Mouse (Mus musculus): ENCODE results near the gene Pcdh15.

Pcdh15 gene

DNA sequence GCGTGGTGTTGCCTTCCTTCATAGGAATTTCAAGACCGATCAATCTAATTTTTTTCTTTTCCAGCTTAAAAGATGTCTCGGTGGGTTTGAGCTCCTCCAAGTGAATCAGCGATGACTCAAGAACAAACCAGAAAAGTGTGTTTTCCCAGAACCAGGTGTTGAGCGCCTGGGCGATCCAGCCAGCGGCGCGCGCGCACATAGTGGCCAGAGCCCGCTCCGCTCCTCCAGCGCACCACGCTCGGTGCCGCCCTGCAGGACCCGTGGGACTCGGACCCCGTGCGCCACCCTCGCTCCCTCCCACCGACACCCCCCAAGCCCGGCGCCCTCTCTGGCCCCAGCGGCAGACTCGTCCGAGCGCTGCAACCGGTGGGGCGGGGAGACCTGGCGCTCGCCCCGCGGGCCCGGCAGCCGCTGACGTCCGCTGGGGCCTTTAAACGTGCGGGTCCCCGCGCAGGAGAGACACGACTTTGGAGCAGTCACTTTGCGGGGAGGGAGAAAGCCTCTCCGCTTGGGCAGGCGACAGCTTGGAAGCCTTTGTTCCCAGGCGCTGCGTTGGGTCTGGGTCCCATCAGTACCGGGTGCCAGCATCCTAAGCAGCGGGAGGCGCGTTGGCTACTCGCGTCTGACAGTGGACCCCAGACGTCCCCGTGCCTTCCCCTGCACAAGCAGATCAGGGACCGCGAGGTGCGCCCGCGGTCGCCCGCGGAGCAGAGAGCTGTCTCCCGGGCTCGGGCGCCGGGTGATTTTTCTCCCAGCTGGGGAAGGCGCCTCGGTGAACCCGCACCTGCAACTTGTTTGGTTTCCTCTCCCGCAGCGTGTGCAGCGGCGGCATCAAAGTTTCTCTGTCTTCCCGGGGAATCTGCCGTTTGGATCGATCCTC is at the start of gene Pcdh15:
Gene Pcdh15, plus strand, starts transcription at position 377 of the 880 bp plus-strand sequence.
- DNase-seq (ENCODE audit: low spot score in 2 of 2), result peak; percentile 25 to 28

DNA sequence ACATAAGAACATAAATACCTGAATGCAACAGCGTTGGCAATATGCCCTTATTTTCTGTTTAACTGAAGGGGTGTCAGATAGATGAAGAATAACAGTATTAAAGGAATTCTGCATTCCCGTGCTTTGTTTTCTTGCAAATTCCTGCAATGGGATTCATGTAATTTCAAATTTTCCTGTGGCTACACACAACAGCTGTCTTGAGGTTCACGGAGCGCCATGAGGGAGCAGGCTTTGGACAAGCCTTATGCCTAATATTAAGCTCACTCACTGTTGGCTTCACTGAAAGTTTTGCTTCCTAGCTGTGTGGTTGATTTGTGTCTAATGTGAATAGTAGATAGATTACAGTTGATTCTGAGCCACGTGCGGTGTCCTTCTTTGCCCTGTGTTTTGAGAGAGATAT is 47.1 kb upstream of the Pcdh15 start:
- DNase-seq (ENCODE audit: low spot score in 2 of 2), result no peak

DNA sequence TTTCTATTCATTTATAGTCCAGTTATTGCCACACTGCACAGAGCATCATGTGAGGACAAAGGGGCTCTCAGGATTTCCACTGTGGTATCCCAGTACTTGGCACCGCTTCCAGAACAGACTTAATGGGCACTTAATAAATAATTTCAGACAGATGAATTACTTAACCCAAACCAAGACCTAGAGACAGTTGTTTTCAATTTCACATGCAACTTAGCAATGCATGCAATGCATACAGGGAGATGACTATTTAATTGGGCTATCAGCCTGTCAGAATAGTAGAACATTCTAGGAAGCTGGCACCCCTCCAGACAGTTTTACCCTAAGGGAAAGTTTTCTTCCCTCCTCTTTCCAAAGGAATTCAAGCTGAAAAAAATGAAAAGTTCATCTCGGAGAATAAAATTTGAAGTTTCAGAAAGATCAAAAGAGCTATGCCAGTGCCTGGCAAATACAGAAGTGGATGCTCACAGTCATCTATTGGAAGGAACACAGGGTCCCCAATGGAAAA is 39.4 kb upstream of the Pcdh15 start:
- no peak for DNase-seq (ENCODE audit: low spot score in 2 of 2)

DNA sequence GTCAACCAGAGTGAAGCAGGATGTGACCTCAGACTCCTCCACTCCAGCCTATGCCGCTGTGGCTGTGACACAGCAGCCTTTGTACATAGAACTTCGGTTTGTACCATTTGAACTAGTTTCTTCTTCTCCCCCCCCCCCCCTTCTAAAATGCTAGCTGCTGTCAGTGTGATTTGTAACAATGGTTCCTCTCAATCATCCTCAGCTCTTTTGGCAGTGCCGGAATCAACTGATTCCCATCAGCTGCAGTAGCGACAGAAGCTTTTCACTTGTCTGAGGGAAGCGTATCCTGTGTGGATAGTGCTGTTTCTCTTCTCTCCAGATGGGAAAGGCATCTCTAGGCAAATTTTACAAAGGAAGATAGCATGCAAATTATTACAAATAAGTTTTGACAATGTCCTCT is 12.4 kb upstream of the Pcdh15 start:
- no peak for DNase-seq (ENCODE audit: low spot score in 2 of 2)

DNA sequence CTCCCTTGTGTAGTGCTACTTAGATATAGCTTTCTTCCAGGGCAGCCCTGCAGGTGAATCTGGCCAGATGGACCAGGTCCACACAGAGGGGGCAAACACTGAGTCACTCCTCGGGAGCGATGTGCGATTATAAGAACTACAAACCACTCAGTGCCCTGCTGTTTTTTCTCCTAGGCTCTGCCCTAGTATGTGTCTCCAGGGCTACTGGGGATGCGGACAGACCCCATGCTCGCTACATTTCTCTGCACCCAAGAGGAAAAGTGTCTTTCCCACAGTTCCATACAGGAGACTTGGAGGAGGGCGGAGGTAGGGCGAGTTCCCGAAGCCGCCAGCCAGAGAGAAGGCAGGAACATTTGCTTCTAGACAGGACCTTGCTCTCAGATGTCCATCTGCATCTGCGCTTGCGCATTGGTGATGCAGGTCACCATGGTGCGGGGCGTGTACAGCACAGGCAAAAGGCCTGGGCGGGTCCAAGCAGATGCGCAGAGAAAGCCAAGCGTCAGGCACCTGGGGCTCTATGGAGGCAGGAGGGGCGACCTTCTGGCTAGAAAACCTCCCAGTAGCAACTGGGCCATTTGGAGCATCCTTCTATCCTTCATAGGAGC is 2.5 kb upstream of the Pcdh15 start:
- DNase-seq (ENCODE audit: low spot score in 2 of 2), result peak; percentile 40 to 54

DNA sequence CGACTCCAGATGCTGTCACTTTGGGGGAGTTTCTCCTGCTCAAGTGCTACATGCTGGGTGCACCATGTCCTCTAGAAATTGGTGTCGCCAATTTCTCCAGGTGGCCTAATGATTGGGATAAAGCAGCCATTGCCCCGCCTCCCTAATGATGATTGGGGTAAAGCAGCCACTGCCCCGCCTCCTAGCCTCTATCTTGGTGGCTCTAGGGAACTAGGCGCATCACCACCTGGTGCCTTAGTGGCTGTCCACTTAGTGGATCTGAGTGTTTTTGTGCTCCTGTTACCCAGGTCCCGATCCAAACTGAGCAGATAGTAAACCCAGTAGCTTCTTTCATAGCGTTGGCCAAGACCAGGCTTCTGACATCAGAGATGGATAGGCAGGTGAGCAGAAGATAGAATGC is 2.0 kb upstream of the Pcdh15 start:
- peak in 1 of 2 experiments; percentile 28 for DNase-seq (ENCODE audit: low spot score in 2 of 2)

DNA sequence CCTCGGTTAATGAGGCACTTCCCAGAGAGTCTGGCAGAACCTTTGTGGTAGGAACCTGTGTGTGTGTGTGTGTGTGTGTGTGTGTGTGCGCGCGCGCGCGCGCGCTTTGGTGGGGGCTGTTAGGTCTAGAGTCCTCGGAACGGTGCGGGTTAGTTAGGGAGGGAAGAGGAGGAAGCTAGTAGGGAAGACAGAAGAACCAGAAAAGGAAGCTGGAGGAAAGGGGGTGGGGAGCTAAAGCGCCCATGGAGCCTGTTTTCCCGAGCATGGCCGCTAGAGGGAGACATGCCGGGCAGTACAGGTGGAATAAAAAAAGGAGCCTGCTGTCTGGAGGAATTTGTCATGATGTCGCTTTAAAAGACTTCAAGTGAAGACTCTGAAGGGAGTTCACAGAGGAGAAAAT is 1.2 kb upstream of the Pcdh15 start:
- DNase-seq (ENCODE audit: low spot score in 2 of 2), result peak; percentile 80 to 85

DNA sequence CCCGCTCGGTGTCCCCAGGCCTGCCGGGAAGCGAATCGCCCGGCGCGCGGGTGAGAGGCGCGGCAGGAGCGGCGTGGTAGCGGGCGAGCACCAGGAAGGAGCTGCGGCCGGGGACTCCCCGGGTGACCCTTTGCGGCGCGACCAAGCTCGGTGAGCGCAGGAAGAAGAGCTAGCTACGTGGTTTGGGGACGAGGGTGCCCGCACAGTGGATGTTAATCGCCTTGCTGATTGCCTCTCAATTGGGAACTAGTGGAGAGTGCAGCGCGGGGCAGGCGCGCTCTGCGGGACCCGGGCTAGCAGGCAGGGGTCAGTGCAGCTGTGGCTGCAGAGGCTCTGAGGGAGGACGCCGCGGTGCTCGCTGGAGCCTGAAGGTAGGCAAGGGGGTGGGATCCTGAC is 702 bp downstream of the Pcdh15 start:
- no peak for DNase-seq (ENCODE audit: low spot score in 2 of 2)

DNA sequence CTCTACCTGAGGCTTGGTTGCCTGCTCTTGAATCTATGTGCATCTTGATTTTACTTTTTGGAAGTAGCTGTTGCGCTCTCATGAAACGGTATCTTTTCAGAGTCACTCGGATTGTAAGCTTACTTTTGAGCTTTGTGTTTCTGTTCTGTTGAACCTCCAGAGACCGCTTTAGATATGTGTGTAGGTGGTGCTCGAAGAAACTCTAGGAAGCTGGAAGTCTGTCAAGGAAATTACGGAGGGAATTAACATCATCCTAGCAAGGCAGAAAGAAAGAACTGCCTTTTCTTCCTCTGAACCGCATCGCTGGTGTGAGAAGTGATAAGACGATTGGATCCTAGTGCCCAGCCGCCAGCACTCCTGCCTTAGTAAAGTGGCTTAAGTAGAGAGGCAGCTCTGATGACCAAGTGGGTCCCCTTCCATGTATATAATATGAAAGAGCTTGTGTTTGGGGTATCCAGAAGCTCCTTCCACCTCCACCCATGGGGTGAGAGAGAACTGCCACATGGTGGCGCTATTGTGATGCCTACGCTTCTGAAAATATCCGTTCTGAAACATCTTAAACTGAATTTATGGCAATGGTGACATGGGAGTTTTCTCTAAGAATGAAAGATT is 4.3 kb downstream of the Pcdh15 start:
- DNase-seq (ENCODE audit: low spot score in 2 of 2), result peak; percentile 49 to 51

DNA sequence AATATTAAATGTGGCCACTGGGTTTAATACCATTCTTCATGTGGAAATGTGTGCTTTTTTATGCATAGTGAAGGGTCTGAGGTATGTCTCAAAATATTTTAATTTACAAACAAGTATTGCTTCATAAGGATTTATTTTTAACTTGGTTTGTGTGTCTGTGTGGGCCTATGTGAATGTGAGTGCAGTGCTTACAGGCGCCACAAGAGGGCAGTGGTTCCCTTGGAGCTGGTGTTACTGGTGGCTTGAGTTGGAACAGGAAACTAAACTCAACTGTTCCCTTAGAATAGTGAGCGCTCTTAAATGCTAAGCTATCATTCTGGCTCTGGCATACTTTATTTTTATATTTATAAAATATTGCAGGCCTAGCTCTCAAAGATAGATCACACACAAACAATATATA is 6.8 kb downstream of the Pcdh15 start:
- DNase-seq (ENCODE audit: low spot score in 2 of 2), result peak in 1 of 2 experiments; percentile 36

DNA sequence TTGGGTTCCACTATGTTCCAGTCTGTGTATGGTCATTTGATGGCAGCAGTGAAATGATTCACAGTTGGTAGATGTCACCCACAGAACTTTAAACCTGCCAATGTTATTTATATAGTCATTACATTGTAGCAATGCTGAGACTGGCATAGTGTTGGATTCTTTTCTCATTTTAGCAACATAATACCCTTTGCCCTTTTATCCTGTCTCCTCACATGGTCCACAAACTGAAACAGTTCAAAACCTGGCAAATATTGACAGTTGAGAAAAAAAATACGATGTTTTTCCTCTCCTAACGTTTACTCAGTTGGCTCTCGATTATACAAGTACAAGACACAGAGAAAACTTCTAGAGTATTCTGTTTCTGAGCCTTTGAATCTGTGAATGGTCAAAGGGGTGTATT is 38.8 kb downstream of the Pcdh15 start:
- no peak for DNase-seq (ENCODE audit: low spot score in 2 of 2)

DNA sequence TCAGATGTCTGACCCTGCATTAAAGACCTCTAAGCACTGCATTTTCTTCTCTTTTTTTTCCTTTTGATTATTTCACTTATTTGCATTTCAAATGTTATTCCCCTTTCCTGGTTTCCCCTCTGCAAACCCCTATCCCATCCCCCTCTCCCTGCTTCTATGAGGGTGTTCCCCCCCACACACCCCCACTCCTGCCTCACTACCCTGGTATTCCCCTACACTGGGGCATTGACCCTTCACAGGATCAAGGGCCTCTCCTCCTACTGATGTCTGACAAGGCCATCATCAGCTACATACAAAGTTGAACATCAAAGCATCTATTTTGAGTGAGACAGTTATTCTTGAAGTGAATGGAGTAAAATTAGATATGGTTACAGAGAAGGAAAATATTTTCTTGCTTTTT is 48.4 kb downstream of the Pcdh15 start:
- no peak for DNase-seq (ENCODE audit: low spot score in 2 of 2)

DNA sequence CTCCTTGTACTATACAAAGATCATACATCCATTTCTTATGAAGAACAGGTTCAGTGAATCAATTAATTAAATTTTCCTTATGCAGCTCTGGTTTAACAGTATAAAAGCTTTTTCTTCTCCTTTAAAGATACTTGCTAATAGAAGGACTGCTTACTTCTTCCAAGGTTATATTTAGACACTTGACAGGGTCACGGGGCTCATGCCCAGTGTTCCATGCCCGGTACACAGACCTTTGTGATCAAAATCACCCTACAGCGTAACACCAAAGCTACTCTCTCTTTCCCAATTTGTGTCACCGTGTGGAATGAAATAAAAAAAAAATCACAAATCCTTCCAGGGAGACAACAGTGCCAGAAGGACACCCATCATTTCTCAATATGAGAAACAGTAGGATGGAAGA is 48.8 kb downstream of the Pcdh15 start:
- DNase-seq (ENCODE audit: low spot score in 2 of 2), result no peak

DNA sequence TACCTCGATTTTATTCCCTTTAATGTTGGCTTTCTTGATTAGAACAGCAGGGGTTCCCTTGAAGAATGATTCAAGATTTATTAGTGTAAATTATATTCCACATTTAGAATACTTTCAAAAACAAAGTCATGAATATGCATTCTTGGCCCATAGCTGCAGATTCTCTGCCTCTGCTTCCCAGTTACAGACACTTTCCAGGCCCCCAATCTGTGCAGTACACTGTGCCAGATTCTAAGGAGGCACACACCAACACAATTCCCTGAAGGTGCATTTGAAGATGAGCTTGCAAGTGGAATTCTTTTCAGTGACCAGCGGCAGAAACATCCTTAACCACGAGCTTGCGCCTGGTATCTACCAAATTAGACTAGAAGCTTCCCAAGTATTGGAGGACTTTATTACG is 55.4 kb downstream of the Pcdh15 start:
- no peak for DNase-seq (ENCODE audit: low spot score in 2 of 2)

DNA sequence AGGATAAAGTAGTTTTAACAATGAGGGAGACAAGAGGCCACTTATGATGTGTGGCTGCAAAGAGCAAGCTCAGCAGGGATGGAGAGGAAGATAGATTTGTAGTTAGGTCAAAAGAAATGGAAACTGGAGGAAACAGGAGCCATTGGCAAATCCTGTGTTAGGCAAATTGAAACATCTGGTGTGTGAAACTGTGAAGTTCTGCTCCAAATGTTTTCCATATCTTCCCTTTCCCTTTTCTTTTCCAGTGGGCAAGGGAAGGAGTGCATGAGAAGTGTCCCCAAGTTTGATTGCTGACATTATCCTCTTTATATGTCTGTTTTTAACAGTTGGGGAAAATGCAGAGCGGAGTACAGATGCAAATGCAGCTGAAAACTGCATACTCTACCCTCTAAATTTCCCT is 62.6 kb downstream of the Pcdh15 start:
- no peak for DNase-seq (ENCODE audit: low spot score in 2 of 2)

DNA sequence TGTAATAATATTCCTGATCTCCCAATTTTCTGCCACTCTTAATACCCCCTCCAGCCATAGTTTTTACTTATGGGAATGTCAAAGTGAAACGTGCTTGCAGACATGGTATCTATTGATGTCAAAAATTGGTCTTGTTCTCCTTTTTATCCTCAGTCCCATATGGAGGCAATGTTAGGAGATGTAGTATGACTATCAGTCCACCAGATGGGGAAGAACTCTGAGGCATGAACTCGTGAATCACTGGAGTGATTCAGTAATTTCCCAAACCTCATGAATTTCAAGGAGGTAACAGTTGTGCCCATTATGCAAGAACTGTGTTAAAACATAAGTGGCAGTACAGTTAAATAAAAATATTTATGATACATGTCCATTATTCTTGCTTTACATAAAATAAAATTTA is 116.9 kb downstream of the Pcdh15 start:
- DNase-seq (ENCODE audit: low spot score in 2 of 2), result no peak

DNA sequence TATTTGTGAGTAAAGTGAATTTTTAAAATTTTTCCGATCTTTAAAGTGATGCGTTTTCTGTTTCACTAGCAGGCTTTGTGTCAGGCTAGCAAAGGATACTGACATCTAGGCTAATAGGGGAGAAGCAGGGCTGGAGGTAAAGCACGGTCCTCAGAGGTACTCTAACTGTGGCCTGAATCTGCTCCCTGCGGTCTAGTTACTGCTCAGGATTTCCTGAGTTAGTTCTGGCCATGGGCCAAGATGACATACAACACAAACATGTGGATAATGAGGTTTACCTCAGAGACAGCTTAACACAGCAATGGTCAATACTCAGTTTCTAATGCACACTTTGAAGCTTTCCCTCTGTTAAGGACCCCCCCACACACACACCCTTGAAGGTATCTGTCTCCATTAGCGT is 143.2 kb downstream of the Pcdh15 start:
- no peak for DNase-seq (ENCODE audit: low spot score in 2 of 2)

DNA sequence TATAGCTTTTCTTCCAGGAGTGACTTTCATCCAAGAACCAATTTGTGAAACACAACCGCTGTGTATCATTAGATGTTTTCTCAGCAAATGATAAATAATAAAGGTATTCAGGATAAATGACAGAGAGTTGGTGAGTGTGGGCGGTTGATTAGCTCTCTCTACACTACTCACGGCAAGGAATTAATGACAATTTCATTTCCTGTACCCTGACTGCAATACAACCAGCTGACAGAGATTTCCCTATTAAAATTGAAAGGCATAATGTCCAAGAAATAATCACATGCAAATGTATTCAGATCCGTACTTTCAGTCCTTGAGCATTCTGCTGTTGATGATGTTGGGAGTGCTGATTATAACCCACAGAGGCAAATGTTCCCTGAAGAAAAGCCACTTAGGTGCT is 181.3 kb downstream of the Pcdh15 start:
- no peak for DNase-seq (ENCODE audit: low spot score in 2 of 2)

DNA sequence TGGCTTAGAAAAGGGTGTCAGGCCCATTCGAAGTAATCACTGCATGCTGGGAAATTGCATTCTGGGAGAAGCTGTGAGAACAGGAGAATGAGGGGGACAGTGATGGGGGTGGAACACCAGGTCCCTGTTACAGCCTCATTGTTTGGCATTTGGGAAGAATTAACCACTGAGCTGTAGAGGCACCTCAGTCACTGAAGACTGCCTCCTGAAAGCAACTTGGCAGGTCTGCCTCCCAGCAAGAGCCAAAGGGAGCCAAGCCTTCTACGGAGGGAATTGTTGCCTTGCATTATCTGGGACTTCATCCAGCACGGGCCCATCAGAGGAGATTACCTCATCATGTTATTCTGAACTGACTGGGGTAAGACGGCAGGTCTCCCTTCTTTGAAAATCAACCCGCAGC is 197.3 kb downstream of the Pcdh15 start:
- no peak for DNase-seq (ENCODE audit: low spot score in 2 of 2)

DNA sequence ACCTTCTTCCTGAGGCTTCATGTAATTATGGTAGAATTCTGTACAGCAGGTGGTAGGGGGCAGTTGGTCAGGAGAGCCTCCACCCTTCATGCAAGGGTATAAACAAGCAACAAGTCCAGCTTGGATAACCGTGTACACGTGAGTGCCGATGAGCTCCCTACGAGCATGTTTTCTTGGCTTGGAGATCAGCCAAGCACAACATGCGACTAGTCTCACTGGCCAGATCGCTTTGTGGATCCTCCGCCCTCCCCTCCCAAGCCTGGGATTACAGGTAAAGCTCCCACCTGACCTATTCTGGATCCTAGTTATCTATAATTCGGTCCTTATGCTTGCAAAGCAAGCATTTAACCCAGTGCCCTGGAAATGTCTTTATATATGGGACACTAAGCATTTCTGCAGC is 202.8 kb downstream of the Pcdh15 start:
- DNase-seq (ENCODE audit: low spot score in 2 of 2), result no peak

DNA sequence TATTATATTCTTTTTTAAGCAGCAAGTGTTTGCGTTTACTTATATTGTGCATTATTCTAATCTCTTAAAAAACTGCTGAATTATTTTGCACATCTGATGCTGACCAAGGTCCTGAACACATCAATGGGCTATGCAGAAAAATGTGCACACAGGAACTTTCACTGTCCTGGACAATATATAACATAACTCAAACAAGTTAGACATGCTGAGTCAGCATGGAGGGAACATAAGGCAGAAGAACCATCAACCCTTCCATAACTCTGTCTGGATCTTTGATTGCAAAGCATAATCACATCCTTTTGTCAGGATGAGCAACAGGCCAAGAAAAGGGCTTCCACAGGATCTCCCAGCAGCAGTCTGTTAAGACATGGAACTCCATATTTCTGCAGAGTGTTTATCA is 207.5 kb downstream of the Pcdh15 start:
- DNase-seq (ENCODE audit: low spot score in 2 of 2), result no peak

DNA sequence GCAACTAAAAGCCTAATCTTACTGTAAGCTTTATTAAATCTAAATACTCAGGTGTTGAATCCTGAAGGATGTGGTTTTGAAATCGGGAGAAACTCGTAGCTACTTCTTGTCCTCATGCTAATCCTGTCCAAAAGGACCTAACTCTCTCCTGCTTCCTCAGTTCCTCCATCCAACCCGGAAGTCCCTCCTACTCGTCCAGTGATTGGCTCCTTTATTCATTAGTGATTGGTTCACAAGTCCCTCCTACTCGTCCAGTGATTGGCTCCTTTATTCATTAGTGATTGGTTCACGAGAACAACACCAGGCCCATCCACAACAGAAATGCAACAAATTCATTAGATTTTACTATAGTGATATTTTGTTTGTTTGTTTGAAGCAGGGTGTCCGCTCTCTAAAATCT is 227.7 kb downstream of the Pcdh15 start:
- DNase-seq (ENCODE audit: low spot score in 2 of 2), result no peak

DNA sequence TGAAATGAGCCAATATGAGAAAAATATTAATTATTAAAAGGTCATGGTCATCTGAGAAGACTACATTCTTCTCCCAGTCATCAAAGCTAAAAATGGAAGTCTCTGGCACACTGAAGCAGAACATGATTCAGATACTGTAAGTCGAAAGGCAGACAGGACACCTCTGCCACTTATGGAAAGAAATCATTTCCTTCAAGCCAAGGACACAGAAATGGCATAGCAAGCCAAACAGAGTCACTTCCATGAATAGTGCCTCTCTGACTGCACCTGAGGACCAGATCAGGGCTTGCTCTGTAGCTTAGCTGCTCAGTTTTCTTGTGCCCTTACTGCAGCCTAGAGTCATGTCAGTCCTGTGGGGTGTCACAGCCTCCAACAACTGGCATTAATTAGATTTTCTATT is 234.3 kb downstream of the Pcdh15 start:
- DNase-seq (ENCODE audit: low spot score in 2 of 2), result no peak

Measured in frontal cortex, postnatal 25 days (tissue).